Mouse (Mus musculus) ES-Bruce4 (cell line): Measurements from ENCODE around the gene Krtap10-10. TPM values are rescaled to one million over a fixed set of nuclear protein-coding genes. Genes with fewer than 3 reads are reported as not detected.

Experiments
- H3K27ac ChIP-seq: 2 replicates; pipeline ENCODE4 v1.5.1; 2012; ENCODE audit warnings: low read length, inconsistent platforms; ENCODE audit not compliant: insufficient read depth
- H3K27me3 ChIP-seq: 2 replicates; pipeline ENCODE4 v1.6.1; 2012; ENCODE audit warnings: mild to moderate bottlenecking, low read length, inconsistent platforms; ENCODE audit not compliant: control insufficient read depth, poor library complexity, insufficient read depth, severe bottlenecking
- H3K36me3 ChIP-seq: 2 replicates; pipeline ENCODE4 v1.6.1; 2012; ENCODE audit warnings: inconsistent platforms, mild to moderate bottlenecking, low read length, moderate library complexity; ENCODE audit not compliant: control insufficient read depth, poor library complexity, insufficient read depth, severe bottlenecking
- H3K4me1 ChIP-seq: one replicate; pipeline ENCODE4 v1.8.1; 2011; ENCODE audit warnings: low read length; ENCODE audit not compliant: control insufficient read depth, insufficient read depth
- H3K4me3 ChIP-seq: 2 replicates; pipeline ENCODE4 v1.5.1; 2011; ENCODE audit warnings: low read depth, mild to moderate bottlenecking, low read length
- H3K9ac ChIP-seq: 2 replicates; pipeline ENCODE4 v1.6.1; 2012; ENCODE audit warnings: low read depth, mild to moderate bottlenecking, inconsistent platforms; ENCODE audit not compliant: poor library complexity, severe bottlenecking
- H3K9me3 ChIP-seq: replicated peaks from 2 replicates; pipeline ENCODE4 v1.6.1; 2012; ENCODE audit warnings: mild to moderate bottlenecking, low read length, inconsistent platforms; ENCODE audit not compliant: control insufficient read depth, poor library complexity, insufficient read depth, severe bottlenecking
- CTCF ChIP-seq: IDR thresholded peaks from one replicate; pipeline ENCODE4 v1.8.1; 2011; ENCODE audit warnings: low read depth, low read length
- EP300 ChIP-seq: IDR thresholded peaks from 2 replicates; pipeline ENCODE4 v1.6.1; 2011; ENCODE audit warnings: low read depth, low read length; ENCODE audit not compliant: insufficient read depth
- POLR2A ChIP-seq: IDR thresholded peaks from one replicate; pipeline ENCODE4 v1.8.1; 2011; ENCODE audit warnings: low read length; ENCODE audit not compliant: insufficient read depth
- polyA plus RNA-seq: library from polyadenylated mRNA; stranded (reverse); fragments of >200 nt; gene quantifications from 2 replicates; pipeline ENCODE4 v1.2.4, GENCODE M21; 2011; ENCODE audit warnings: low read depth; ENCODE audit not compliant: missing spikeins, insufficient read depth, insufficient read length

Krtap10-10 gene
- polyA plus RNA-seq, 1 experiment, result not detected

GRCm38 (mm10) chr10:77880305-77880704 is 44.6 kb downstream of the Krtap10-10 start:
- TF ChIP-seq EP300 (no peak), CTCF (no peak), POLR2A (no peak)
- Histone ChIP-seq H3K4me1 (no peaks in the 10 kb centered on the region), H3K36me3 (no peaks in the 10 kb centered on the region), H3K27me3 (no peaks in the 10 kb centered on the region), H3K27ac (no peak overlapping the region), H3K9me3 (no peaks in the 10 kb centered on the region), H3K9ac (no peak overlapping the region), H3K4me3 (no peak overlapping the region)

GRCm38 (mm10) chr10:77882553-77882952 is 46.8 kb downstream of the Krtap10-10 start:
- H3K9me3 ChIP-seq, result no peaks in the 10 kb centered on the region
- no peak overlapping the region for H3K4me3 ChIP-seq
- H3K27me3 ChIP-seq, result no peaks in the 10 kb centered on the region
- no peak overlapping the region for H3K27ac ChIP-seq
- H3K4me1 ChIP-seq, result no peaks in the 10 kb centered on the region
- no peak overlapping the region for H3K9ac ChIP-seq
- TF ChIP-seq EP300 (no peak), CTCF (peak; percentile 29), POLR2A (no peak)
- H3K36me3 ChIP-seq, result no peaks in the 10 kb centered on the region

- Histone ChIP-seq H3K27ac (no peak overlapping the region), H3K4me1 (no peaks in the 10 kb centered on the region), H3K4me3 (no peak overlapping the region), H3K9ac (no peak overlapping the region), H3K27me3 (no peaks in the 10 kb centered on the region), H3K36me3 (no peaks in the 10 kb centered on the region), H3K9me3 (no peaks in the 10 kb centered on the region)
- TF ChIP-seq CTCF (no peak), POLR2A (no peak), EP300 (no peak)
Measured at GRCm38 (mm10) chr10:77886007-77886747, 50.4 kb downstream of the Krtap10-10 start.

Other genes with a start within 250 kb of the Krtap10-10 start
- gene Sumo3, start 229.8 kb upstream of the Krtap10-10 start, polyA plus RNA-seq, result 218 and 242 TPM in 2 replicates
- gene Gm49325, start 229.8 kb upstream of the Krtap10-10 start, polyA plus RNA-seq, result 50.7 and 57.6 TPM in 2 replicates
- gene Ube2g2, start 213.7 kb upstream of the Krtap10-10 start, polyA plus RNA-seq, result 40.2 and 43.2 TPM in 2 replicates
- 0.91 and 1.2 TPM in 2 replicates for gene Tspear, start 149.4 kb upstream of the Krtap10-10 start, polyA plus RNA-seq
- gene Gm19402, start 145.2 kb upstream of the Krtap10-10 start, polyA plus RNA-seq, result not detected in 2 replicates
- gene Gm9508, start 138.7 kb upstream of the Krtap10-10 start, polyA plus RNA-seq, result not detected in 2 replicates
- gene Gm10272, start 129.3 kb upstream of the Krtap10-10 start, polyA plus RNA-seq, result not detected in 2 replicates
- not detected in 2 replicates for gene Gm10024, start 124.5 kb upstream of the Krtap10-10 start, polyA plus RNA-seq
- gene Gm10142, start 120.1 kb upstream of the Krtap10-10 start, polyA plus RNA-seq, result not detected in 2 replicates
- gene Krtap12-1, start 115.3 kb upstream of the Krtap10-10 start, polyA plus RNA-seq, result not detected in 2 replicates
- gene Gm10100, start 109.5 kb upstream of the Krtap10-10 start, polyA plus RNA-seq, result not detected in 2 replicates
- not detected in 2 replicates for gene Gm18596, start 93.3 kb upstream of the Krtap10-10 start, polyA plus RNA-seq
- gene Gm9736, start 84.6 kb upstream of the Krtap10-10 start, polyA plus RNA-seq, result not detected in 2 replicates
- gene Gm3233, start 76.3 kb upstream of the Krtap10-10 start, polyA plus RNA-seq, result not detected in 2 replicates
- gene Gm3238, start 64.6 kb upstream of the Krtap10-10 start, polyA plus RNA-seq, result not detected in 2 replicates
- gene Gm7138, start 59.0 kb upstream of the Krtap10-10 start, polyA plus RNA-seq, result not detected in 2 replicates
- not detected in 2 replicates for gene Gm3250, start 53.4 kb upstream of the Krtap10-10 start, polyA plus RNA-seq
- not detected in 2 replicates for gene Gm7137, start 47.7 kb upstream of the Krtap10-10 start, polyA plus RNA-seq
- gene Gm9639, start 40.9 kb upstream of the Krtap10-10 start, polyA plus RNA-seq, result not detected in 2 replicates
- not detected in 2 replicates for gene Gm19668, start 36.8 kb upstream of the Krtap10-10 start, polyA plus RNA-seq
- gene Gm9507, start 24.1 kb upstream of the Krtap10-10 start, polyA plus RNA-seq, result not detected in 2 replicates
- gene Gm2696, start 21.3 kb upstream of the Krtap10-10 start, polyA plus RNA-seq, result not detected in 2 replicates
- not detected in 2 replicates for gene Krtap10-4, start 8.9 kb upstream of the Krtap10-10 start, polyA plus RNA-seq
- not detected in 2 replicates for gene Gm36176, start 10.9 kb downstream of the Krtap10-10 start, polyA plus RNA-seq
- gene Gm10318, start 16.9 kb downstream of the Krtap10-10 start, polyA plus RNA-seq, result not detected in 2 replicates
- gene Gm3285, start 26.0 kb downstream of the Krtap10-10 start, polyA plus RNA-seq, result not detected in 2 replicates
- gene Lrrc3, start 66.6 kb downstream of the Krtap10-10 start, polyA plus RNA-seq, result 5.6 and 6.3 TPM in 2 replicates
- 0.07 TPM in 1 of 2 replicates, not detected in the other for gene Trpm2, start 134.6 kb downstream of the Krtap10-10 start, polyA plus RNA-seq
- 4.2 and 4.7 TPM in 2 replicates for gene 1810043G02Rik, start 142.6 kb downstream of the Krtap10-10 start, polyA plus RNA-seq
- 100 and 102 TPM in 2 replicates for gene Pfkl, start 174.1 kb downstream of the Krtap10-10 start, polyA plus RNA-seq
- gene Dnmt3l, start 206.0 kb downstream of the Krtap10-10 start, polyA plus RNA-seq, result 175 and 179 TPM in 2 replicates
- gene Aire, start 207.7 kb downstream of the Krtap10-10 start, polyA plus RNA-seq, result 20.9 and 23.5 TPM in 2 replicates
- gene Icosl, start 233.4 kb downstream of the Krtap10-10 start, polyA plus RNA-seq, result 12.7 and 13.5 TPM in 2 replicates